Mouse (Mus musculus): ENCODE data around the gene Nlrc3.

The Nlrc3 gene

GRCm38 (mm10) chr16:3929151-3929550 is 47.3 kb downstream of the Nlrc3 start:
- DNase-seq (ENCODE audit: low spot score in 2 of 2): no peak

- DNase-seq (ENCODE audit: low spot score in 2 of 2): no peak
Measured at GRCm38 (mm10) chr16:3928582-3928981, 47.9 kb downstream of the Nlrc3 start.

DNA sequence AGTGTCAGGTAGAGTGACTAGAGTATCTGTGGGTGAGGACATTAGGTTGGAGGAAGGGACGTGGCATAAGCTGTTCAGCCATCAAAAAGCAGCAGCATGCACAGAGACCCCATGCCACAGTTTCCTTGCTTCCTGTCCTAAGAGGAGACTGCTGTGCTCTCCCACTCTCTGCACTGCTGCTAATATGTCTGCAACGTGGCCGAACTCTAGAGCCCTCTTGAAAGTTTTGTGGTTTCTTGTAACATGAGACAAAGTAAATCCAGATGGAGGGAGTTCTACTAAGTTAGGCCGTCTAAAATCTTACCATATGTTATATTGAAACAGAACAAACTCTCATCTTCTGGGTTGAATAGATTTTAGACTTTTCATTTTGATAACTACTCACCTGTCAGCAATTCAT is 52.5 kb downstream of the Nlrc3 start:
- no peak for DNase-seq (ENCODE audit: low spot score in 2 of 2)

DNA sequence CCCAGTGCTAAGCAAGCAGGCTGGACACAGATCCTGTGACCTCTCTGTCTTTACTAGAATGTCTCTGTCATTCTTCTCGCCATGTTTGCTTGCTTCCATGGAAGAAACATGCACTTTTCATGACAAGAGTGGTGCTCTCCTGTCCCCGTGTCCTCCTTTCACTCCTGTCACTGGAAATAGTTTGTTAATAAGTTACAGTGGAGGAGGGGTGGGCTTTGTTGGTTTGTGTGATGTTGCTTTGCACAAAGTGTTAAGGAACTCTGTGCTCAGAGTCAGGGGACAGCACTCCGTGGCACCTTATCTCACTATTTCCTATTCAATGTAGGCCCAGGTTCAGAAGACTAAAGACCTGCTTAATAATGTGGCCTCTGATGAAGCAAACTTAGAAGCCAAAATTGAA is 52.9 kb downstream of the Nlrc3 start:
- no peak for DNase-seq (ENCODE audit: low spot score in 2 of 2)

DNA sequence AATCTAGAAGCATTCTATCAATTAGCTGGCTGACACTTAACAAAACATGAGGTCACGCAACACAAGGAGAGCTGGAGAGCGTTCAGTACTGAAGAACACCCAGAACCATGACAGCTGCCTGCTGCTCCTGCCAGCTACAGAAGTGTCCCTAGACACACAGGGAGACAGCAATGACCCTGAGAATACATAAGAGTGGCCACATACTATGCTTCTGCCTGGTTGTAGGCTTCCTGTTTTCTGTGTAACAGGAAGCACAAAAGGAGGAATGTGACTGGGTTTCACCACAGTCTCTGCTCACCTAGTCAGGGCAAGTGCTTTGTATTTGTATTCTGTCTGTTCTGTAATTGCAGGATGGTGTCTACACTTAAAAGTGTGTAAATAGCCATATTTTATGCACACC is 55.7 kb downstream of the Nlrc3 start:
- DNase-seq (ENCODE audit: low spot score in 2 of 2): no peak

DNA sequence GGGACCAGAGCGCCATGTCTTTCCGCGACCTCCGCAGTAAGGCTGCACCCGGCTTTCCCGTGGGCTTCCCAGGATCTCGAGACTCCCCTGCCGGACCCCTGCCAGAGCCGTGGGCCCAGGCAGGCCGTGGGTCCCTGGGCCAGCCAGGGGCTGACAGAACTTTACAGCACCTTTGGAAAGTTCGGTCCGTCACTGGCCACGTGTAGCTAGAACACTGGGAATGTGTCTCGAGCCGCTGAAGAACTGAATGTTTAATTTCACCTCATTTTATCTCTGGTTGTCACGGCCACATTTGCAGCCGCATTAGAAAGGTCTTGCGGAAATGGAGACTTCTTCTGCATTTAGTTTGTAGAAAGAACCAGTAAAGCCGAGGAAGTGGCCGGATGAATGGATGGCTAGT is 67.3 kb downstream of the Nlrc3 start:
- DNase-seq (ENCODE audit: low spot score in 2 of 2): no peak

DNA sequence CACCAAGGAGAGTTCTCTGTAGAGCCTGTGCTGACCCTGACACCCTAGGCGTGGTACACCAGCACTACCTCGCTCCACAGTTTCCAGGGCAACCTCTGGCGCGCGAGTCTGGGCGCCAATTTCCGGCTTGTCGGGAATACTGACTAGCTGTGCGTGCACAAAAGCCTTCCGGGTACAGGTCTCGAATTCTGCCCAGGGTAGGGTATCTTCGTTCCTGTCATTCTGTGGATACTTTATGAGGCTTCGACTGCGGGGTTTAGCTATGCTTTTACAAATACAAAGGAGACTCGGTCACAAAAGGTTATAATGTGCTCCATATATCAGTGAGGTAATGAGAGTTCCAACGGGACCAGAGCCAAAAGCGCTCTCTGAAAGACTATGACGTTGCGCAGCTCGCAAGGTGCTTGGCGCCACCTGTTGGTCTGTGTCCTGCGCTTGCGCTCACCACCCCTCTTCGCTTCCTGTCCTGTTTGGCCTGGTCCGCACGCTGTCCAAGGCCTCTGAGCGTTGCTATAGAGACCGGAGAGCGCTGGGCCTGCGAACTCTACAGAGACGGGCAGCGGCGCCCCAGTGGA is 67.8 kb downstream of the Nlrc3 start, which contains the start of the genes 1700037C18Rik and Cluap1:
Gene 1700037C18Rik, minus strand, starts transcription at position 153 of the 575 bp plus-strand sequence.
Gene Cluap1, plus strand, starts transcription at position 265 of the 575 bp plus-strand sequence.
- peak; percentile 90 to 91 for DNase-seq (ENCODE audit: low spot score in 2 of 2)

- DNase-seq (ENCODE audit: low spot score in 2 of 2): no peak
Measured at GRCm38 (mm10) chr16:3907471-3907870, 69.0 kb downstream of the Nlrc3 start.

DNA sequence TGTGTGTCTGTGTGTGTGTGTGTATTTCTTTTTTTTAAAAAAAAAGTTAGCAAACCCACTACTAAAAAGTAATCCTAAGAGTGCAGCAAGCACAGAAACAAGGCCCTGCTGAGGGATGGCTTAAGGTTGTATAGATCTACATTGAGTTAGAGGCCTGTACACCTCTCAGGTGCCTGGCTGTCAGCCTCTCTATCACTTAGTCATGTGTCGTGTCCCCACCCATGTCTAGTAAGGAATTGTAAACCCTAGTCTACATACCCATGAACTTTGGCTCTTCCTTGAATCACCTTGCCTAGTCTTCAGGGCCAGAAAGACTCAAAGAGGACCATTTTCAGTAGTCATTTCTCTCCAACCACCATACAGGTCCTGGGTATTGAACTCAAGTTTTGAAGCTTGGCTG is 79.9 kb downstream of the Nlrc3 start:
- DNase-seq (ENCODE audit: low spot score in 2 of 2): no peak

DNA sequence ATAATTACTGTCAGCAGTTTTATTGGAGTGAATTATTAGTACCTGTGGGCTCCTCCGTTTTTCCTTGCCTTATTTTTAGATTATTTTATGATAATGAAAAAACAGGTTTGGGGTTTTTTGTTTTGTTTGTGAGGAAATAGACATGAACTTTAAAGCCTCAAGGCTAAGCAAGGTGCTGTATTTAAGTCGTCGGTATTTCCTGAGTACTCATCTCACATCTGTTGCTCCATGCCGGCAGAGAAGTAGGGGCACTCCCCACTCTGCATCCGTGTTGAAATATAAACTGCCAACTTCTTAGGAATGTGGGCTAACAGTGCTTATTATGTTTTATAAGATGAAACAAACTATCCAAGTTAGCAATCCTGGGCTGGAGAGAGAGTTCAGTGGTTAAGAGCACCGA is 80.4 kb downstream of the Nlrc3 start:
- DNase-seq (ENCODE audit: low spot score in 2 of 2): no peak

DNA sequence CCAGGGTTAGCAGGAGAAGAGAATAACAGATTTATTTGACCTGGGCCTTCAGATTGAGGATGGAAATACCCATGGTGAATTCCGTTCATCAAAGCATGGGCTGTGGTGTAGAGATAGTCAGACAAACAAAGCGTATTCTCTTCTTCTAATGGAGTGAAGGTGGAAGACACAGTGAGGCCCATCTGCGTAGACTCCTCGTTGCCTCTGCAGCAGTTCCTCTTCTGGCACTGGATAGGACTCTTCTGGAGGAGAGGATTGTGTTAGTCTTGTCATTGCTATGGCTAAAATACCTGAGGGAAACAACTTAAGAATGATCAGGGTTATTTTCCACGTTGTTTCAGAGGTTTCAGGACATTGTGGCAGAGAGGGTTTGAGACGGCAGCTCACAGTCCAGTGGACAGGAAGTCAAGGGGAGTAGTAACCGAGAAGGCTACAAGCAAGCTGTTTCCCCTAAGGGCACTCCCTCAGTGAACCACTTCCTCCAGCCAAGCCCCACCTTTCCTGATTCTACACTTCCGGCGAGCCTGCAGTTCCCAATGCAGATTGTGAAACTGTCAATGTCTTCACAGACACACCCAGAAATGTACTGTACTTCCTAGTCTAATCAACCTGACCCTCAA is 81.1 kb downstream of the Nlrc3 start:
- DNase-seq (ENCODE audit: low spot score in 2 of 2): no peak

Data from frontal cortex, postnatal 25 days (tissue).